Mouse (Mus musculus): Measurements from ENCODE around the gene Gm21812. TPM values are rescaled to one million over a fixed set of nuclear protein-coding genes. Genes with fewer than 3 reads are reported as not detected.

Gm21812 gene
- polyA plus RNA-seq (2014; fragmentation: Illumina TruSeq; extraction: RNeasy Lipid Tissue Mini Kit (QIAGEN cat#74804); ENCODE audit: low read depth, low replicate concordance) = not detected

DNA sequence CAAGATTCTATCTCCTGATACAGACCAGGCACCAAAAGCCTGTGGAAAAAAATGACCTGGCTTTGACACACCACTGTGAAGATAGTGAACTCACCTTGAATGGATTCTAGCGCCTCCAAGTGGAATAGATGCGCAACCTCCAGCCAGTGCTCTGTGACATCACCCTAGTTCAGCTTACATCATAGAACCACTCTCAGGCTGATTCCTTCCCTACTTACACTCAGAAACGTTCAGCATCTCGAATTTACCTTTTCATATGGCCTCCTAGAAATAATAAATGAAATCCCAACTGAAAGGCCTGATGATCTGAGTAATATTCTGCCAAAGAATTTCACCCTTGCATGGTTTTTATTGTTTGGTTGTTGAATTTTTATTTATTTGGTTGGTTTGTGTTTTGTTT lies at the start of gene Gm21812:
TSS of gene Gm21812 (minus strand) at position 101 of the 400 bp plus-strand sequence.

Other genes with a start within 250 kb of the Gm21812 start
- not detected for gene Gm21292, start 213.3 kb downstream of the Gm21812 start, polyA plus RNA-seq (2014; fragmentation: Illumina TruSeq; extraction: RNeasy Lipid Tissue Mini Kit (QIAGEN cat#74804); ENCODE audit: low read depth, low replicate concordance)
- not detected for gene Gm21721, start 145.0 kb downstream of the Gm21812 start, polyA plus RNA-seq (2014; fragmentation: Illumina TruSeq; extraction: RNeasy Lipid Tissue Mini Kit (QIAGEN cat#74804); ENCODE audit: low read depth, low replicate concordance)
- gene Gm21874, start 69.0 kb upstream of the Gm21812 start, polyA plus RNA-seq (2014; fragmentation: Illumina TruSeq; extraction: RNeasy Lipid Tissue Mini Kit (QIAGEN cat#74804); ENCODE audit: low read depth, low replicate concordance) = not detected